ENCODE assay signal across 26 mouse cellular contexts in the genomic region with DNA sequence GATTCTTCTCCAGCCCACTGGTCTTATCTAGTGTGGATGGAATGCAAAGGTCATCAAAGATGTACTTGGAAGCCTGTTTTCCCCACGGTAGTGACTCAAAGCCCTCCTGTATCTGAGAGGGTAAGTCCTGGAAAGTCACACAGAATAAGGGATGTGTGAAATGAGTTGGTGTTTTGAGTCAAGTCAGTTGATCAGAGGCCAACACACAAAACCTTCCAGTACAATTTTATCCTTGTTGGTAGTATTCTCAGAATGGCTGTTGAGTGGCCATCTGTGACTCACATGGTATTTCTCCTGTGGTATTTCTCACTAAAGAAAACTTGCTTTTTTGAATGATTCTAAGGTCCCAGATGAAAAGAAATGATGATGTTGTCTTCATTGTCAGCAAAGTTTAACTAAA.
"Had no signal": no experiment of that assay in that cellular context is flagged by ENCODE, and none has a peak within 500 bp of the region (broad histone marks: within the 10 kb centered on the region; RNA-seq: fewer than 3 reads in every experiment).

No protein-coding gene starts in this region.

- H3K4me1 ChIP-seq: heart, embryonic 10.5 days; heart, embryonic 12.5 days; hindbrain, embryonic 10.5 days; hindbrain, embryonic 12.5 days; intestine, embryonic 15.5 days; limb, embryonic 13.5 days; limb, embryonic 15.5 days had no signal

- H3K9me3 ChIP-seq: heart, embryonic 10.5 days; heart, embryonic 12.5 days; hindbrain, embryonic 10.5 days; hindbrain, embryonic 12.5 days; intestine, embryonic 15.5 days; limb, embryonic 13.5 days; limb, embryonic 15.5 days had no signal

- H3K36me3 ChIP-seq: heart, embryonic 10.5 days; heart, embryonic 12.5 days; hindbrain, embryonic 10.5 days; hindbrain, embryonic 12.5 days; intestine, embryonic 15.5 days; limb, embryonic 13.5 days; limb, embryonic 15.5 days had no signal

- H3K27ac ChIP-seq: gastrocnemius, adult 2 months; heart, embryonic 10.5 days; hindbrain, embryonic 10.5 days; hindbrain, embryonic 12.5 days; hindbrain, embryonic 14.5 days; intestine, embryonic 15.5 days; layer of hippocampus, adult 2 months; left cerebral cortex, adult 2 months; limb, embryonic 13.5 days; limb, embryonic 15.5 days; liver, embryonic 14.5 days had no signal

- H3K4me3 ChIP-seq: gastrocnemius, adult 2 months; heart, embryonic 10.5 days; heart, embryonic 12.5 days; hindbrain, embryonic 10.5 days; hindbrain, embryonic 12.5 days; intestine, embryonic 15.5 days; layer of hippocampus, adult 2 months; left cerebral cortex, adult 2 months; limb, embryonic 13.5 days; limb, embryonic 15.5 days had no signal

- DNase-seq: gastrocnemius, adult 2 months; gastrocnemius, postnatal 10 days; gastrocnemius, postnatal 25 days; heart, adult 18-20 months; heart, postnatal 10 days; heart, postnatal 4 days; kidney, adult 18-20 months; kidney, adult 8-10 months; kidney, postnatal 10 days; kidney, postnatal 25 days; kidney, postnatal 4 days; left cerebral cortex, postnatal 4 days had no signal

- H3K9ac ChIP-seq: heart, embryonic 12.5 days; hindbrain, embryonic 12.5 days; hindbrain, embryonic 14.5 days; intestine, embryonic 15.5 days; limb, embryonic 13.5 days; limb, embryonic 15.5 days; liver, embryonic 14.5 days had no signal

- H3K4me2 ChIP-seq: heart, embryonic 12.5 days; hindbrain, embryonic 12.5 days; hindbrain, embryonic 14.5 days; intestine, embryonic 15.5 days; limb, embryonic 13.5 days; limb, embryonic 15.5 days had no signal

- H3K27me3 ChIP-seq: heart, embryonic 12.5 days; hindbrain, embryonic 12.5 days; intestine, embryonic 15.5 days; limb, embryonic 13.5 days; limb, embryonic 15.5 days had no signal

- ATAC-seq: hindbrain, embryonic 16.5 days; inflammation-experienced regulatory T-cells, adult 6 months; intestine, embryonic 15.5 days; intestine, postnatal 0 days had no signal
